Mouse (Mus musculus) naive thymus-derived CD4-positive, alpha-beta T cell, adult 2 months (primary cell): ENCODE measurements around the gene Galnt2.

Experiments
- DNase-seq: peaks from one replicate; pipeline ENCODE4 v3.0.0-alpha.2; 2011; ENCODE audit warnings: low read depth

Gene Galnt2

GRCm38 (mm10) chr8:124231176-124231484 lies at the start of gene Galnt2:
Gene Galnt2 (plus strand): TSS chr8:124231391.
- peak; percentile 89 for DNase-seq

DNA sequence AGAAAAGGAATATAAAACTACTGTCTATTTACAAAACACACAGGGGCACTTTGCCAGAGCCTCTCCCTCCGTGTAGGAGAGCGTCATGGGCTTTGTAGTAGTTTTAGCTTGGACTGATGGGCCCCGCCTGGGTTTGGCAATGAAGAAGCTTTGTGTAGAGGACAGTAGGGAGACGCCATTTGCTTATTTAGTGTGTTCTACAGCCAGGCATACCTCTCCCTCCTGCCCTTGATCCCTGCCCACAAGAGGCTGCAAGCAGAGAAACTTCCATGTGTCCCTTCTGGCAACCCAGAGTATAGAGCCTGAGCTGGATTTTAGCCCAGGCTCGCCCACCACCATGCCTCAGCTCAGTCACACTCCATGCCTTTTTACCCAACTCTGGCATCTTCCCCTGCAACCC lies 49.4 kb upstream of the Galnt2 start:
- DNase-seq: no peak

DNA sequence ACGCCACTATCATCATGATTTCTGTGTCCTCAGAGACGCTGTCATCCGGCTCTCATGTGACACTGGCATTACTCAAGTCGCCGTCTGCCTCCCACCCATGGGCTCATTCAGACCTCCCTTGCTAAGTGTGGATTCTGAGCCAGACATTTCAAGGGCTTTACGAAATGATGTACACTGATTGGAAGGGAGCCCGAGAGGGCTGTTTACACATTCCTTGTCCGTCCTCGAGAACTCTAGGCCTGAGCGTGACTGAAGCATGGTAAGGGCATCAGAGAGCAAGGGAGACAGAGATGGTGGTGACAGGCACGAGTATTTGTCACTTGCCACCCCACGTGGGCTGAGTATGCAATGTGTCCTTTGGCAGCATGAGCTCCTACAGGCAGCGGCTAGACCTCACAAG lies 49.0 kb upstream of the Galnt2 start:
- no peak for DNase-seq

- no peak for DNase-seq
These were observed 47.1 kb upstream of the Galnt2 start for GRCm38 (mm10) chr8:124184078-124184477.

- DNase-seq: no peak
These were observed 46.7 kb upstream of the Galnt2 start for GRCm38 (mm10) chr8:124184507-124184906.

- DNase-seq: no peak
These were observed 46.1 kb upstream of the Galnt2 start for GRCm38 (mm10) chr8:124185081-124185480.

DNA sequence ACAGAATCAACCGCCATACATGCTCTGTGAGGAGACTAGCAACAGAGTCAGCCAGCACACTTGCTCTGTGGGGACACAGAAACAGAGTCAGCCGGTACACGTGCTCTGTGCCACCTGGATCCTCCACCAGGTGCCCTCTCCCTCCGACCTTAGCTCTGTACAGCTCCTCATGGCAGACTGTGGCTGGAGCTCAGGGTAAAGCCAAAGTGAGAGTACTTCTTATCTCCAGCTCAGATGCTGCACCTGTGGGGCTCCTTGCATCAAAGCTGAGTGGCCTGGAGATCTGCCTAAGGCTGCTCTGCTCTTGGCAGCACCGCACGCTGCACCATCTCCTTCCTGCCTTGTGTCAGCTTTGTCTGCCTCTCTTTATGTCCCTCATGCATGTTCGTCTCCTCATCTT lies 40.8 kb upstream of the Galnt2 start:
- no peak for DNase-seq

DNA sequence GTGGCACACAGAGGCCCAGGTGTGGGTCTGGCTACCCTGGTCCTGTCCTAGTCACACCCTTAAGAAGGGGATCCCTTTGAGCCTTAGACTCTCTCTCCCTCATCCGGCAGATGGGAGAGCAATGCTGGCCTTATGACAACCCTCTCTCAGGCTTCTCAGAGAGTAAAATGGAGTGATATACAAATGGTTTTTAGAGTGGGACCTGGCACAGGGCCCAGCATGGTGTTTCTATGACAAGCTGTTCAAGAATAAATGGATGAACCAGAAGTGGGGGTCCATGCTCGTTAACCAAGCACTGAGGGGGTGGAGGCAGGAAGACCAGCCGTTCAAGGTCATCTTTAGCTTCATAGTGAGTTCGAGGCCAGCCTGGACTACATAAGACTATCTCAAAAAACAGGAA lies 38.9 kb upstream of the Galnt2 start:
- no peak for DNase-seq

DNA sequence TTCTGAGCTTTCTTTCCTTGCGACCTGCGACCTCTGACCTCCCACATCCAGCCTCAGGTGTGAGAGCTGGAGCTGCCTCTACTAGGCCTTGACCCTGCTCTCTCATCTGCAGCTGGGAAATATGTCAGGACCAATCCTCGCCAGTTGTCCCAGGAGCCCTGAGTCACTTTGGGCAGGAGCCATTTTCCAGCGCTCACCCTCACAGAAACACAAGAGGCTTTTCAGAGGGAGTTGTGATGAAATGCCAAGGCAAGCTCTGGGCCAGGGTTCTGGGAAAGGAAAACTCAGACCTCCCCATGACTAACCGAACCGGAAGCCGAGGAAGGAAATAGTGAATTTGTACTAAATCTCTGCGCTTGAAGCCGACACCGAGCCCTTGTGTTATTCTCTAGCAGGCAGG lies 38.2 kb upstream of the Galnt2 start:
- no peak for DNase-seq

DNA sequence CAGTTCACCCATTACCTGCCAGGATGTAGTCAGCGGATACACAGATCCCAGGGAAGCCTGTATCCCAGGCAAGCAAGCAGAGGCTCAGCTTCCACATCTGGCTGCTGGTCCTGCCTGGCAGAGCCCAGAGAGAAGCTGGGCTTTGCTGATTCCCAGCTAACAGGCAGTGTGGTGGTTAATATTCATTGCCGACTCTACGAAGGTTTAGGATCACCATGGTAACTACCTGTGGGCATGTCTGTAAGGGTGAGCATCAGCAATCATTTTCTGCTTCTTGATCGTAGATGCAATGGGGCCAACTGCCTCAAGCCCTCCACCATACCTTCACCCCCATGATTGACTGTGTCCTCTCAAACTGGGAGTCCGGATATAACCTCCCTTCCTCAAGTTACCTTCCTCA lies 37.2 kb upstream of the Galnt2 start:
- no peak for DNase-seq

DNA sequence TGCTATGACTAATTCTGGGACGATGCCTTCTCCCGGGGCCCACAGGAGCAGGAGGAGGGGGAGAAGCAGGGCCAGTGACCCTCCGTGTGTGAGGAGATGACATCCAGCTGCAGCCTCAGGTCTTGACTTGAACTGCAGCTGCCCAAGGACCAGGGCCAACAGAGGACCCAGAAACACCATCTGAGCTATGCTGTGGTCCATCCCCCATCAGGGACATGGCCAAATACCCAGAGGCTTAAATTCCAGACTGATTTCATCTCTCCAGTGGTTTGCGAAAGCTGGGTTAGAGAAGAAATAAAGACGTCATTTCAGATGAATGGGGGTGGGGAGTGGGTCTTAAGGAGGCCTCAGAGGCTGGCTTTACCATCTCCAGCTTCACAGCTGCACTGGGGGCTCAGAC lies 35.0 kb upstream of the Galnt2 start:
- DNase-seq: no peak

DNA sequence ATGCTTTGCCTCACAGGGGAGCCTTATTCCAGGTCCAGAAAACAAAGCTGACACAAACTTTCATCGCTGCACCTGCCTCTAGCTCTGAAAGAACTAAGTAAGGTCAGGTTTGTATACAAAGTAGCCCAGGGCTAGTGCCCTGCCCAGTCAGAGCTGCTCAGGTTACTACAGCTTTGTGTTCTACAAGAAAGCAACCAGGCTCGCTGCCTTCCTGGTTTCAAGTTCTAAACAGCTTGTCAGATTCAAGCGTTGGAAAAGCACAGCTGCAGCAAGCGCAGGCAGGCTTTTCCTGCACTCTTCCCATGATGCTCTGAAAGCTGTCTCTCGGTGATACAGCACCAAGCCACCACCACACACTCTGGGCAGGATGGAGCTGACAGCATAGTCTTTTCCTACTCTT lies 34.4 kb upstream of the Galnt2 start:
- DNase-seq: no peak

GRCm38 (mm10) chr8:124198230-124198629 lies 33.0 kb upstream of the Galnt2 start:
- no peak for DNase-seq

- DNase-seq: no peak
These were observed 30.8 kb upstream of the Galnt2 start for GRCm38 (mm10) chr8:124200400-124200799.

GRCm38 (mm10) chr8:124201706-124202105 lies 29.5 kb upstream of the Galnt2 start:
- DNase-seq: no peak

- DNase-seq: no peak
These were observed 28.3 kb upstream of the Galnt2 start for GRCm38 (mm10) chr8:124202895-124203294.

- DNase-seq: no peak
These were observed 27.1 kb upstream of the Galnt2 start for GRCm38 (mm10) chr8:124204001-124204601.

GRCm38 (mm10) chr8:124212148-124212547 lies 19.0 kb upstream of the Galnt2 start:
- DNase-seq: no peak

- no peak for DNase-seq
These were observed 14.2 kb upstream of the Galnt2 start for GRCm38 (mm10) chr8:124216951-124217350.

- DNase-seq: no peak
These were observed 1.3 kb upstream of the Galnt2 start for GRCm38 (mm10) chr8:124229883-124230282.

DNA sequence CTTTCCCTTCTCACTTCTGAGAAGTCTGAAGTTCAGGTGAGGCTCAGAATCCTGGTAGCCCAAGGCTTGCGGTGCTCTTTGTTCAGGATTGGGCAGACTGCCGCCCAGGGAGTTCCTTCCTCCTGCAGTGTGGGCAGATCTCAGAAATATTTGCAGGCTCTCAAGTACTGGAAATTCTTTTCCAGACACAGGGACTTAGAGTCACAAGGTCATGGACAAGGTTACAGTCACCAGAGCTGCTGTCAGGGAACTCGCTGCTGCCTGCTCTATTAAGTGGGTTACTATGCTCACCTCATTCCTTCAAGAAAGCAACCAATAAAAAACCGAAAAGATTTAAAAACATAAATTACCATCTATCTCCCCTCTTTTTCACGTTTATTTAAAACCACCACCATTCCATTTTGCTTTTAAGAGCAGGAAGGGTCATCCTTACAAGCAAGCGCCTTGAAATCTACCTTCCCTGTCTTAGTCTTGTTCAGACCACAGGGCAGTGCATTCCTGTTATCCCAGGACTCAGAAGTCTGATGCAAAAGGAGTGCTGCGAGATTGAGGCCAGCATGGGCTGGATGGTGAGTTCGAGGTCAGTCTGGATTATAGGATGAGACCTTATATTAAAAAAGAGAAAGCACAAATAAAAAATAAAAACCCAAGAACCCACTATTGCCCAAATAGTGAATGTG lies 555 bp upstream of the Galnt2 start:
- DNase-seq: no peak

GRCm38 (mm10) chr8:124231485-124232279 lies 491 bp downstream of the Galnt2 start:
- DNase-seq: peak; percentile 78

- peak; percentile 42 for DNase-seq
These were observed 1.0 kb downstream of the Galnt2 start for GRCm38 (mm10) chr8:124232280-124232600.

- no peak for DNase-seq
These were observed 3.3 kb downstream of the Galnt2 start for GRCm38 (mm10) chr8:124234496-124234895.
